Mouse (Mus musculus) liver, adult 2 months (tissue): ENCODE data around the gene Amhr2.
A peak's percentile ranks its signal among the peaks of the same experiment; 100 is the strongest.

Experiments
- CTCF ChIP-seq: fragments of 200-500 bp; IDR thresholded peaks from 2 replicates; pipeline ENCODE4 v1.5.1; 2011; ENCODE audit warnings: low read depth, low read length, control low read depth
- POLR2A ChIP-seq: fragments of 200-500 bp; IDR thresholded peaks from 2 replicates; pipeline ENCODE4 v1.6.1; 2011; ENCODE audit warnings: low read length, control low read depth; ENCODE audit not compliant: insufficient read depth; ENCODE audit errors: extremely low read depth

DNA sequence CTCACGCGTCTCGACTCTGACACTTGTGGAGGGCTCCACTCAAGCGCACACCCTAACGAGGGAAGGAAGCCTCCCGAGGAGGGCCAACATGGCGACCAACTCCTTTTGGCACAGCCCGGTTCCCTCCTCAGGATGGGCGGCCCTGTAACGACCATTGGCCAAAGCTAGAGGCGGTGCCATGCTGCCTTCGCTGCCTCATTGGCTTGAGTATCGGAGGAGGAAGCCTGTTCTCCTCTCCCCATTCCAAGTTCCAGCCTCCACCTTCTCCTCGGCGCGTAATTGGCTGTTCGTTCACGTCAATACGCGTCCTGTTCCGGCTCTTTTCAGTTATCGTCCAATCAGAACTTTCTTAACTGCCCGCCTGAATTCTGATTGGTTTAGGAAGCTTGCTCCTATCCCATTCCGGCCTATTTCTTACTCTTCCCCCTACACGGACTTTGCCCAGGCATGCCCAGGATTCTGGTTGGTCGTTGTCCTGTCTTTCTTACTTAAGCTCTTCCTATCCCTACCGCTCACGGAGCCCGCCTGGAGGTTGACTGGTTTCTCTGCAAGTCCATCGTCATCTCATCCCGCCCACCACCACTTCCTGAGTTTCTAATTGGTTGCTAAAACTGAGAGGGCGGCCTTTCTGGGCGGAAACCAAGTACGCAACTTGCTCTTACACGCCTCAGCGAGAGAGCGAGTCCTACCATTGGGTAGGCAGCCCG, 39.5 kb upstream of the Amhr2 start, which contains the start of gene Sp1:
- TF ChIP-seq POLR2A (peak; percentile 97), CTCF (no peak)
